Mouse (Mus musculus) large intestine, adult 2 months (tissue): ENCODE results near the gene Celsr1. TPM values are rescaled to one million over a fixed set of nuclear protein-coding genes. Genes with fewer than 3 reads are reported as not detected.

Source experiments
- DNase-seq: peaks from one replicate; pipeline ENCODE4 v3.0.0-alpha.2; 2012; ENCODE audit warnings: low read depth, low spot score
- WGBS: fragments of 180-500 bp; shearing (Covaris S2); methylation state at CpG from one replicate; pipeline ENCODE4 v1.1.7; 2018; 5-methylcytosine and 5-hydroxymethylcytosine counted together
- polyA plus RNA-seq: library from polyadenylated mRNA; depleted of rRNA; stranded (reverse); fragments of >200 nt; gene quantifications from 2 replicates; pipeline ENCODE4 v1.2.3, GENCODE M21; 2012; rRNA removed

Gene Celsr1
- polyA plus RNA-seq, result 3.5 and 7.2 TPM in 2 replicates

DNA sequence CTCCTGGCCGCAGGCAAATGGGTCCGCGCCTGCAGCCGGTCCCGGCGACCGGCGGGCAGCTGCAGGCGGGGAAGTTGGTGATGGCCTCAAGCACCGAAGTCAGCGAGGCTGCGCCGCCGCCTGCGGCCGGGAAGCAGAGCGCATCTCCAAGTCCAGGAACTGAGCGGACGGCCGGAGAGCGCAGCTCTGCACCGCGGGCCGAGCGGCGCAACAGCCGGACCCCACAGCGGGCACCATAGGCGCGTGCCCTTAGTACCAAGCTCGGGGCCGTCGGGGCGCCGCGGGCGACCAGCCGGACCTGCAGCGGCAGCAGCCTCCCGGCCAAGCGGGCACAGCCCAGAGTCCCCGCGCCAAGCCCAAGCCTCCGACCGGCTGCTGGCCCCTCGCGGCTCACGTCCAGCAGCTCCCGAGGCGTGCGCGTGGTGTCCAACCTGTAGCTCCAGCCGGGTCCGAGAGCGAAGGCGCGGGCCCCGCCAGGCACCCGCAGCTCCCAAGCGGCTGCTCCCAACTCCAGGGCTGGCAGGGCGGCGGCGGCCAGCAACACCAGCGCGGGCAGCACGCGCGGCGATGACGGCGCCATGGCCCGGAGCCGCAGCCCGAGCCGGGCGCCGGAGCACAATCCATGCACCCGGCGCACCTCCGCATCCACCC is at the start of gene Celsr1:
Gene Celsr1 (minus strand): TSS at position 587 of the 651 bp plus-strand sequence.
- WGBS, result under 1% methylated on average over 80 of the region's 80 CpGs

DNA sequence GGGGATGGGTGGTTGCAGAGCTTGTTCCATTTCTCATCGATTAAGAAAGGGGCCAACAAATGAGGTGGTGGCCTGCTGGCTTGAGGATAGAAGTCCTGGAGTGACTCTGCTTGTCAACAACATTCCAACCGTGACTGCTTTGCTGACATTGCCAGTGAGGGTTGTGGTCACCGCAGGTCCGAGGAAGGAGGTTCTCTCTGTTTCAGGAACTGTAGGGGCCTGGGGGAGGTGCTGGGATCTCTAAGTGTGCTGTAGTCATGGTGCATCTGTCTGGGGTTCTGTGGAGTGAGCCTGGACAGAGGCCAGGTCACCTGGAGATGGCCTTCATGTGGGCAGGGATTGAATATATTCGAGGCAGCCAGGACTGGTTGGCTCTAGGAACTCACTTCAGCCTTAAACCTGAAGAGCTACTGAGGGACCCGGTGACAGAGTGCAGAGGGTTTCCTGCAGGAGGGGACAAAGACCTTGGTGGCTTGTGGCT is 49.7 kb upstream of the Celsr1 start:
- DNase-seq, result no peak
- WGBS, result 48% methylated on average over 6 of the region's 6 CpGs

More for the DNA sequence above, at the start of gene Celsr1:
- no peak for DNase-seq

DNA sequence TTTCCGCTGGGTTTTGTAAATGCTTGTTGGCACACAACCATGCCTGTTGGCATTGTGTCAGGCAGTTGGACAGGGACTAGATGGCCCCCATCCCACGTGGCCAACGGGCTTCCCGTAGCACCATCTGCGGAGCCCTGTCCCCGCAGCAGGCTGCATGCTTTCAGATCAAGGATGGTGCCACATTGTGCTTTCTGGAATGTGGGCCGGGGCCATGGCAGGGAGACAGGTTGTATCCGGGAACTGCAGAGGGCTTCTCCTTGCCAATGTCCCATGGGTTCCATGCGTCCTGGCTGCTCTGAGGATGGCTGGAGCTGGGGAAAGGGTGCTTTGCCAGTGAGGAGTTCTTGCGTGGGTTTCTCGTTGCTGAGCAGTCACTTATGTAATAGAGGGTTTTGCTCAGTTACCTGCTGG is 49.0 kb upstream of the Celsr1 start:
- WGBS, result 89% methylated on average over 11 of the region's 11 CpGs
- no peak for DNase-seq

DNA sequence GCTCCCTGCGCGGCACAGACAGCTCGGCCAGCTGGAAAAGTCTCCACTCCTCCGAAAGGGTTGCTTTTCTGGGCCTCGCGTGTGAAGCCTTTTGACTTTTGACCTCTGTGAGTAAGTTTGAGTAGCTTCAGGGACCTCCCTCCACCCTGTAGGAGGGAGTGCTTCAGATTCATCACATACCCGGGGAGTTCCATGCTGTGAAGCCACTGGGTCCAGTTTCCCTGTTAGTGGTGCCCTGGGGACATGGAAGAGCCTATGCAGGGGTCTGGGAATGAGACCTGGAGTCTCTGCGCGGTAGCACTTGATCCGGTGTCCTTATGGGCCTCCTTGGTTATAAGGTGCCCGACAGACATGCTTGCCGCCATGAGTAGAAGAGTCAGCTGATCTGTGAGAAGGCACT is 48.1 kb upstream of the Celsr1 start:
- no peak for DNase-seq
- WGBS, result 68% methylated on average over 12 of the region's 12 CpGs

DNA sequence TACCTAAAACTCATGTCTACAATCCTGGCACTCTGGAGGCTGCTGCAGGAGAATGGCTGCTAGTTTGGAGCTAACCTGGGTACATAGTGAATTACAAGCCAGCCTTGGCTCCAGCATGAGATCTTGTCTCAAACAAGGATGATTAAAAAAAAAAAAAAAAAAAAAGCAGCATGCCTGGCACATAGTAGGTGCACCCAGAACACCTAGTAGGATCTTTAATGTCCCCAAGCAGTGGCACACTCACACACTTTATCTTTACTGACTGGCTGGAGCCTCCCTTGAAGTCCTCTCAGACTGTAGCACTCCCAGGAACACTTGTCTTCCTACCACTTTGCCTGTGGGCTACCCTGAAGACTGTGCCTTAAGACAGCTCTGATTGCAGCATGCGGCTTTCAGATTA is 46.8 kb upstream of the Celsr1 start:
- WGBS, result 98% methylated on average over 1 of the region's 1 CpGs
- no peak for DNase-seq

DNA sequence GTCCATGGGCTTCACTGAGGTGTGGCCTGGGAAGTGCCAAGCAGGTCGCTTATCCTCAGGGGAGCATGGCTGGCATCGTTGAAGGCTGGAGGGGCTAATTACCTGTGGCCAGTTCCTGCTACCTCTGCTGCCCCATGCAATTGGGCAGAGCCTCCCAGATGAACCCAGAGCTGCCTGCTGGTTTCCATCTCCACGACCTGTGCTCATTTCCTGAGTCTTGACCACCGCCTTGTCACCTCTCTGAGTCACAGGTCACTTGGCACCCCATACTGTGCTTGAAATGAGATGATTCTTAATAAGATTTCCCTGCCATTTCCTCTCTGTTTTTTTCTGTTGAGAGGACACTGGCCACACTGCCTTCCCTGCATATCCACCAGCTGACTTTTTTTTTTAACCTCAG is 46.3 kb upstream of the Celsr1 start:
- DNase-seq, result no peak

DNA sequence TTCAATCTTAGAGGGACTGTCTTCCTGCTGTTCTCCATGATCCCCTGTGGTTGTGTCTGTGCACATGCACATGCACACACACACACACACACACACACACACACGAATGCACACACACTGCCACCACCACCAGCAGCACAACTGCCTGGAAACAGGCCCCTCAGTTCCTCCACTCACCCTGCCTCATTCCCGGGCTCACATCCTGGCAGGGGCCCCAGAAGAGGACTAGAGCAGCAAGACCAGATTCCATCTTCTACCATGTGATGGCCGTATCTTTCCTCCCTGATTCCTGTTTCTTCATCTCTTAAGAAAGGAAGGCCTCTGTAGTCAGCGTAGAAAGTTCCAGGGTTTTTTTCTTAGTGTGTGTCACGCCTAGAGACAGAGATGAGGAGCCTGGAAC is 45.9 kb upstream of the Celsr1 start:
- 57% methylated on average over 5 of the region's 5 CpGs for WGBS
- no peak for DNase-seq

More for the DNA sequence above, 46.3 kb upstream of the Celsr1 start:
- 34% methylated on average over 4 of the region's 4 CpGs for WGBS

DNA sequence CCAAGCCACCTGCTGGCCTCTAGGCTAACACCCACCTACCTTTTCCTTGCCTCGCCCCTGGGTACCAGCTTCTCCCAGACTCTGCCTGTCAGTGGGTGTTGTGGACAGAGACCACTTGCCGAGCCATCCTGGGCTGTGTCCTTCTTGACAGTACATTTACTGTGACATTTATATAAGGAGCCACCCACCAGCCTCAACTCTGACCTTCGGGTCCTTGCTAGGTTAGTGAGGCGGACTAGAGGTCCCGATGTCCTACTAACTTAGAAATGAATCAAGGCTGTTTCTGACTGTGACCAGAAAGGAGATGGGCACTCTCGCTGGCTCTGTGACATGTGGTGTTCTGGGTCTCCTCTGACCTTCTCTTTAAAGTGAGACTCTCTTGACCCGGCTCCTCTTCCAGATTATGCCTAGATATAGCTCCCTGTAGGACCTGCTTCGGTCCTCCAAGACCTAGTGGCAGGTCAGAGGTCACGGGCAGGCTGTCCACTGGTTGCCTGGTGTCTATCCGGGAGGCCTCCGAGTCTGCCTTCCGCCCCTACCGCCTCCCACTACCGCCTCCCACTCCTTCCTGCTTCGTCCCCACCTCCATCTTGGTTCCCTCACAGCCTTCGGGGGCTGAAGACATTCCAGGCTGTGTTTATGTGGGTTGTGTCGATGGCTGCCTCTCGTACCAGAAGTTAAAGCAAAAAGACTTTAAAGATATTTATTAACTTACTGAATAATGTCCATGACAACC is 45.1 kb upstream of the Celsr1 start:
- no peak for DNase-seq
- 74% methylated on average over 18 of the region's 18 CpGs for WGBS

DNA sequence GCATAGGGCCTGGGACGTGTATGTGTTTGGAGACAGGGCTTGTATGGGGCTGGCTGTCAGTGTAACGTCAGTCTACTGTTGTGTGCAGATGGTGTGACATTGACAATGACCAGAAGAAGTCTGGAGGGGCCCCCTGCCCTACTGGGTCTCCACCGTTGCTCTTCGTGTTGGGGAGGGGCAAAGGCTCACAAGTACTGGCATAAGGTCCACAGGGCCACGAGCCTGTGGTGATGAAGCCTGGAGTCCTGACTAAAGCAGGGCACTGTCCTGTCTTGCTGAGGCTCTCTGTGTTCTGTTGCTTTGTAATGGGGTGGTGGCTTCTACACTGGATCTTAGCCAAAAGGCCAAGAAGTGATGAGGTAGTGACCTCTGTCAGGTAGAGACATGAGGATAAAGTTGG is 44.4 kb upstream of the Celsr1 start:
- 55% methylated on average over 5 of the region's 5 CpGs for WGBS

DNA sequence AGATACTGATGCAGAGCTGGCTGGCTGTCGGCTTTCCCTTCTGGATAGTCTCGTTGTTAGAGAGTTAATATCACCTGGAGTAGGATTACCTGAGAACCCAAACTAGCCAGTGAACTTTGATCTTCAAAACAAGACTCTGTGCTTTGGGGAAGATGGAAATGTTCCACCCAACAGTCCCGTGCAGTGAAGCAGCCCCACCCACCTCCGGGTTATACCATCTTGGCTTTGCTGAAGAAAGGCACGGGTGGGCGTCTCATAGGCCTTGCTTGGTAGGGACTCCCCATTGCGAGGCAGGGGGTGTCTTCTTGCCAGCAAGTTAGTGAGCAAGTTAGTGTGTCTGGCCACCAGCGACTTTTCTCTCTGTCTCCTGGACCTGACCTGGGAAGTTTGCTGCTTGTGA is 42.8 kb upstream of the Celsr1 start:
- WGBS, result 37% methylated on average over 8 of the region's 8 CpGs
- DNase-seq, result no peak

More for the DNA sequence above, 44.4 kb upstream of the Celsr1 start:
- DNase-seq, result no peak

DNA sequence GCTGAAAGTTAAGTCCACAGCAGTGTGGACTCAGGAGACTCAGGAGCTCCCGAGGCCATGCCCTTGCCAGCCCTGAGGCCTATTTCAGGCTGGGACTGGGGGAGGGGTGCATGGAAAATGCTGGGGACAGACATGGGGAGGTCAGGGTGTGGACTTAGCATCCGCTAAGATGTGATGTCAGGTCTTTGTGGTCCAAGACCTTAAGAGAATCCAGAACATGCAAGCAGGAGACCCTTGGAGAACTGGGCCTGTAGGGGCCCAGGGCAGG is 42.4 kb upstream of the Celsr1 start:
- WGBS, result 54% methylated on average over 2 of the region's 2 CpGs
- DNase-seq, result no peak

DNA sequence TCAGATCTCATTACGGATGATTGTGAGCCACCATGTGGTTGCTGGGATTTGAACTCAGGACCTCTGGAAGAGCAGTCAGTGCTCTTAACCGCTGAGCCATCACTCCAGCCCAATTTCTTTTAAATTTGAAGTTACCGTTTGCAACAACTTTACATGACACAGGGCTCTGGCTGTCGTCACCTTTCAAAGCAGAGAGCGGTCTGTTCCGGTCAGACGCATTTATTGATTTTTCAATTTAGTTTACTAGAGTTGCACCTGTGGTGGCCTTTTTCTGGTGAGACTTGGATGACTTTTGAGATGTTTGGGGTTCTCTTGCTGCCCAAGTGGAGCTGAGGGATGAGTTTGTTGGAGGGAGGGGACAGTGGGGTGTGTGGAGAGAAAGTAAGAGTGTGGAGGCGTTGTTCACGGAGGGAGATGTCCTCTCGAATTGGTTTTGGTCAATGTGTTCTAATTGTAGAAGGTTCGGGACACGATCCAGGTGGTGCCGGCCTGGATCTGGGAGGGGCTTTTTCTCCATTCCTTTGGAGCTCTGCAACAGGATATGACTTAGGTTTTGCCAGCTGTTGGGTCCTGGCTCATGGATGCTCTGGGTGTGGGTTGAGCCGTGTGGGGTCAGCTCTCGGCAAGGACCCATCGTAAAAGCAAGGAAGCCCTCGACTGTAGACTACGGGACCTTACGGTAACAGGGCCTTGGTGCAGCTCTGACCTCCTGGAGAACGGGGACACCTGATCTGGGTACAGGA is 41.9 kb upstream of the Celsr1 start:
- 60% methylated on average over 20 of the region's 20 CpGs for WGBS
- DNase-seq, result no peak

DNA sequence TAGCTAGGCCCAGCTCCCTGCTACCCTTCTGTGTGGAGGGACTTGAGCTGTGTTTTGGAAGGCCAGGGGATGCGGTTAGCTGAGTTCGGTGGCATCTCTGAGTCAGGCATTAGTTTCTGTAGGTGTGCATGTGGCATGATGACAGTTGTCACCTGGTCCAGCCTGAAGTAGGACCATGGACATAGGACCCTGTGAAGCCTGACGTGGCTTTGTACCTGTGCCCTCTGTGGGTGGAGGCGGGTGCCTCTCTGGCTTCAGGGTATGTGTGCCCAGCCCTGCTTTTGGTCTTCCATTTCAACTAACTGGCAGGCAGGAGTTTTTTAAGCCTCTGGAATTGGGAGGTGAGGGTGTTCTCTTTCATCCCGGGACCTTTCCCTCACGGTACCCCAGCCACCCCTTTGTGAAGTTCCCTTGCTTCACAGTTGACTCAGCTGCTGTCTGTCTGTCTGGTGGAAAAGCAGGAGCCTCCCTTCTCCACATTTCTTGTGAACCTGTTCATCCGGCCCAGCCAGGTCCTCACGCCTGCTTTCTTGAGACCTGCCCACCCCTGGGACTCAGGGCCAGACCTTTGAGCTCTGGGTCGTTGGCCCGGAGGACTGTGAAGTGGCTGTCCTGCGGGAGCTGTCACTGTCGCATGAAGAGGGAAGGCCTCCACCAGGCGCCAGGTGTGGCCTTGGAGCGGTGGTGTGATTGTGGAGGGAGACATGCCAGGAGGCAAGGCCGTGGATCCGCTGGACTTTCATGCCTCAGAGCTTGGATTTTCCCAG is 40.8 kb upstream of the Celsr1 start:
- WGBS, result 39% methylated on average over 16 of the region's 16 CpGs
- DNase-seq, result peak; percentile 83

DNA sequence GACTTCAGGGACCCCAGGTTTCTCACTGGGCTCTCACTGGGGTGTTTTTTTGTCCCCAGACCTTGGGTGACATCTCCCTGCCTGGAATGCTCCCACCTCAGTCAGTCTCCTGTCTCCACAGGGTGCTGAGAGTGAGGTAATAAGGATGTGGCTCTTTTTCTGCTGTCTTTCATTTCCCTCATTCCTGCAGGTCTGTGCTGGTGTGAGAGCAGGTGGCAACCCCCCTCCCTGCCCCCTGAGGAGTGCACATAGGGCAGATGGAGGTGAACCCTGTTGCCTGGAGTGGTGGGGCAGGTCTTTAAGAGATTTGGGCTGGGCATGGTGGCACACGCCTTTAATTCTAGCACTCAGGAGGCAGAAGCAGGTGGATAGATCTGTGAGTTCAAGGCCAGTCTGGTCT is 37.6 kb upstream of the Celsr1 start:
- WGBS, result 18% methylated on average over 1 of the region's 1 CpGs
- DNase-seq, result no peak

DNA sequence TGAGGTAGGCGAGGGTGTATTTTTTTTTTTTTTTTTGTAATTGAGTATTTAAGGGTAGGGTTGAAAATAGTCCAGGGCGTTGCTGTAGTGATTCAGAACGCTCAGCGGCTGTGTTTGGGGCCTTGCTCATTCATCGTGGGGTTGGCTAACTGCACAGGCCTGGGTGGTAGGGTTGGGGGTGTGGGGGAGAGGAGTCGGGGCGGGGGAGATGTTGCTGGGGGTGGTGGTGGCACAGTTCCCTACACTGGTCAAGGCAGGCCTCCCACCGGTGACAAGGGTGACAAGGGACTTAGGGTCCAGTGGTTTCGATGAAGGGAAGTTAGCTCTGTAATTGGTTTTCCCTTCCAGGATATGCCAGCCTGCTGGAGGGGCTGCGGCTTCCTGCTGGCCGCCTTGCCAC is 36.8 kb upstream of the Celsr1 start:
- 80% methylated on average over 11 of the region's 11 CpGs for WGBS
- DNase-seq, result no peak

DNA sequence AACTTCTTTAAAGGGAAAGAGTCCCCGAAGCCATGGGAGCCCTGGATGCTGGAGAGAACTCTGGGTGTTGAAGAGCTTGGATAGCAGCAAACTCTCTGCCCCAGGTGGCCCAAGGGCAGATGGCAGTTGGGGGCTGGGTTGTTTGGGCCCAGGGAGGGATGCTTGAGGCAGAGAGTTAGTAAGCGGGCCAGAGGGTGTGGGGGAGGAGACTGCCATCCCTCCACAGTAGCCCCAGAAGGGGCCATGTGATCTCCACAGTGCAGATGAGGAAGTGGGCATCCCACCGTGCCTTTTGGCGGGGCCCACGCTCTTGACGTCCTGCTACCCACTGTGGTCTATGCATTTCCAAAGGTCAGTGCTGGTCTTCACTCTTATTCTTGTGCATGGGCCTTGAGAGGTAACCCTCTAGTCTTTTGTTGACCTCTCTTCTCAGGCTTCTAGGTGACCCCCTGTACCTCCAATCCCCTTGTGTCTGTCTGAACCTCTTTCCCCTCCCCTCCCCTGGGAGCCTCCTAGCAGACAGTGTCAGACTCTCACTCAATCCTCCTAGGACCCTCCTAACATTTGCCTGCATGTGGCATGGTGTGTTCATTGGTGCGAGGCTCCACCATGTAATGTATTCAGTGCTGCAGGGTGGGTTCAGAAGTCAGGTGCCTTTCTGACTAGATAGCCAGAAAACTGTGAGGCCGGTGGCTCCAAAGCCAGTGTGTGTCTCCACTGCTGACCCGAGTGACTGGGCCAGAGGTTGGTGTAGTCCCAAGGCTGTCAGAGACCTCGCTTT is 35.6 kb upstream of the Celsr1 start:
- WGBS, result 89% methylated on average over 10 of the region's 10 CpGs
- DNase-seq, result no peak

DNA sequence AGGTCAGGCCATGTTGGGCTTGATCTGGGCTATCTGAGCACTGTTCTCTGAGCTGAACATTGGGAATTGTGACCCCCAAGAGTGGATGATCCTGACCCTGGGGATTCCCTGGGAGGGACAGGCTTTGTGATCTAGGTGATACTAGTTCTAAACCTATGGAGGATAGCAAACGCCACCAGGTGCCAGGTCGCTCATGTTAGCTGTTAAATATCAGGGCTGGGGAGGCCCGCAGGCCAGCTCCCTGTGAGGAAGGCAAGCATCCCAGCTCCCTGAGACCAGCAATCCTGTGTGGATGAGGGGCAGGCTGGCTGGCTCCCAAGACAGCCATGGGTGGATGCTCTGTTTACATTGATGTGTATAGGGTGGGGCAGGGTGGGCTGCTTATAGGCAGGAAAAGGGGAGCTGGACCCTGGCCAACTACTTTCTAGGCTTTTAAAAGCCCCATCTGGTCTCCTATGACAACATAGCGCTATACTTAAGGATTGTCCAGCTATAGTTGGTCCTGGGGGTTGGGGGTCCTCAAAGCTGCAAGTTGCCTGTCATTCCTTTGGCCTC is 34.4 kb upstream of the Celsr1 start:
- DNase-seq, result no peak
- WGBS, result 81% methylated on average over 4 of the region's 4 CpGs

DNA sequence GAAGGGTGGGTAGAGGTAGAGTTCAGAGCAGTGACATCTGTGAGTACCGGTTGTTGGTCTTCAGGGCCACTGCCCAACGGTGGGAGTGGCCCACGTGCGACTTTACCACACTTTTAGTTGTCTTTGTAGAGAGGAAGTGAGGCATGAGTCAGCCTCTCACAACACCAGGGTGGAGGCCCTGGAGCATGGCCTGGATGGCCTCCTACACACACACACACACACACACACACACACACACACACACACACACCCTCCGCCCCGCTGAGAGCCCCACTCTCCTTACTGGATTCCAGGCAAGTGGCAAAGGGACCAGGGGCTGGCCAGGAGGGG is 34.0 kb upstream of the Celsr1 start:
- no peak for DNase-seq

More for the DNA sequence above, 34.0 kb upstream of the Celsr1 start:
- WGBS, result 6% methylated on average over 6 of the region's 6 CpGs
